Mouse (Mus musculus): Measurements from ENCODE around the gene Acp7.

Acp7 gene

DNA sequence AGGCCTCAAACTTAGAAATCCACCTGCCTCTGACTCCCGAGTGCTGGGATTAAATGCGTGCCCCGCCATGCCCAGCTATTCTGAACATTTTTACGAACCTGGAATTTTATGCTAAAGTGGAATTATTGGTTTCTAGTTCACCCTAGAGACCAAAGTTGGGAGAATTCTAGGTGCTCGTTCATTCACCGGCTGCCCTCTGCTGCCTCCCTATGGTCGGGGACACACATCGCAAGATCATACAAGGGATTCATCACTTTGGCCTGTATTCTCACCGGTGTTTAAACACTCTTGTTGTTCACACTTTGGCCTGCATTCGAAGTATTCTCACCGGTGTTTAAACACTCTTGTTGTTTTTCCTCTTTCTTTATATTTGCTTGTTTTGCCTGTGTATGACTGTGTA is 30.1 kb downstream of the Acp7 start:
- DNase-seq, result peak; percentile 25 to 54

DNA sequence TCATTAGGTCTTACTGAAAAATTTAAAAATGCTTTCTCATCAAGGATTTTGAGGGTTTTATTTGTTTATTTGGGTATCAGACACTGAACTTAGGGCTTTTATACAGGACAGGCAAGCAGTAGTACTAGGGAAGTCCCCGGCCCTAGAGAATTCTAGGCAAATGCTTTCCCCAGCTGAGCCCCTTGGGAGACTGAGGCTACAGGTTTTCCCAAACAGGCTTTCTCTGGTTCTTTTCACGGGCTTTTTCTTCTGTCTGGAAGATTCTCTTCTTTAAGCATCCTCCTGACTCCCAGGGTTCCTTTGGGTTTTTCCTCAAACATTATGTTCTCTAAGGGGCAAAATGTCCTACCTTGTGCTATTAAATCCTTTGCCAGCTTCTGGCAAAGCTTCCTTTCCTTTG is 32.2 kb downstream of the Acp7 start:
- no peak for DNase-seq

DNA sequence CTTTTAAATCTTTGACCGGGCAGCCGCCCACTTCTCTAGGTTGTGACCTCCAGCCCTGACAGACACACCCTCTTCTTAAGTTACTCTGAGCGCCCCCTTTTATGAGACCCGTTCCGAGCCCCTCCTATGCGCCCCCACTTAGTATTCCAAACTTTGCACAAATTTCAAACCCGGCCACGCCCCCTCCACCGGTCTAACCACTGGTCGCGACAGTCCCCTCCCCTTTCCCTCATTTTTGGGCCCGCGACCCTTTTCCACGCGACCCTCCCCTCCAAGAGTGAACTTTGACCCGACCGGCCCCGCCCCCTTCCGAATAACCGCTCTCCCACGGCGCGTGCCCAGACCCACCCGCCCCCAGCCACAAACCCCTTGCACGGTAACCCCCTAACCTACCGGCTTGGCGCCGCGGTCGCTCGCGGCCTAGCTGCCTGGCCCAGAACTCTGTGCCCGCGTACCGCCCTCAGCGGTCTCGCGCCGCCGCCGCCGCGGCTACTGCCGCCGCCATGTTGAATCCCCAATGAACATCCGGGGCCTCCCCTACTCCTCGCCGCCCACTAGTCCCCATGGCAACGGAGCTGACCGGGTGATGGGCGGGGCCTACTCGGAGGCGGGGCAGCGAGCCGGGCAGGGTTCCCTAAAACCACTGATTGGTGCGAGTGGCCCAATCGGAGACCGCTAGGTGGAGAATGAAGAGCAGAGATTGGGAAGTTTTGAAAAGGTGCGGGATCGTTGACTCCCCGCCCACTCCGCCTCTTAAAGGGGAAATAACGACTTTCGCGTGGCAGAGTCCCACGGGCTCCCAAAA is 33.3 kb downstream of the Acp7 start, which contains the start of the genes Samd4b and Pak4:
TSS of gene Samd4b (minus strand) at position 503 of the 805 bp plus-strand sequence.
TSS of gene Pak4 (minus strand) at position 544 of the 805 bp plus-strand sequence.
- peak; percentile 98 to 99 for DNase-seq

DNA sequence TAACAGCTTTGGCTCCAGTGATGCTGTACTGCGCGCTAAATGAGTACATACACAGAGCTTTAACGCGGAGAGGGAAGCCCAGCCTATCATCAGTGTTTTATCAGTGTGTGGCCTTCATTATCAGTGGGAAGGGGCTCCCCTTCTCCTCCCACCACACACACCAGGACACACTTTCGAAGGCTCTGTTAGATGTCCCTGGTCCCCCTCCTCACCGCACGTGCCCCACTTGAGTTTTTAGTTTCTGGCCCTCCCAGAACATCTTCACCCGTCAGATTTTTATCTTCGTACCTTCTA is 33.9 kb downstream of the Acp7 start:
- DNase-seq, result no peak

DNA sequence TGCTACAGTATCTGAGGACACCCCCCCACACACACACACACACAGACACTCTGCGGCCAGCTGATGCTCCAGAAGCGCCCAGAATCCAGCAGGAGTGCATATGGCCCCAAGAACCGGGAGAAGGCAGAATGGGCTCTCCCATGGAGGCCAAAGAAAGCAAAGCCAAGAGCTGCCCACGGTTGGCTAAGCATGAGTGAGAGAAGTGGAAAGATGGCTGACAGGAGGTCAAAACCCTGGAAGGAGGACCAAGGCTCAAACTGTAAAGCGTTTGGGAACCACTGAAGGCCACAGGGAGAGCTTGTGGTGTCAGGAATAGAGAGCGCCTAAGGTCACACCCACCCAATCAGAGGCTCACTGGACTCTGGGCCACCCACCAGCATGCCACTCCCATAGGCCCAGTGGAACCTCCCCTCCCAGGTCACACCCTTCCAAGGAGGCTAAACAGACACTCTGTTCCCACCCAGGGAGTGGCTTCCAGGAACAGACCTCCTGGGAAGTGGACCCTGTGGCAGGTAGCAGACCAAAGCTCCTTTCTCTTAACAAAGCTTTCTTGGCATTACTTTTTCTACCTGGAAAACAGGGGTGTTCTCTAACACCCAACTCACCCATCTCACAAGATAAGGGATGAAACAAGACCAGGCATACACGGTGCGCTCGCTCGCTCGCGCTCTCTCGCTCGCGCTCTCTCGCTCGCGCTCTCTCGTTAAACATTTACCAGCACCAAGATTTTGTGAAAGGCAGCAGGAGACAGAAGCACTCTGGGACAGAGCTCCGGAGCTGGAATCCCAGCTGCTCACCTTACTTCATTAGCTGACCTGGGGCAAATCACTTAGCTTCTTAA is 34.5 kb downstream of the Acp7 start:
- DNase-seq, result no peak

DNA sequence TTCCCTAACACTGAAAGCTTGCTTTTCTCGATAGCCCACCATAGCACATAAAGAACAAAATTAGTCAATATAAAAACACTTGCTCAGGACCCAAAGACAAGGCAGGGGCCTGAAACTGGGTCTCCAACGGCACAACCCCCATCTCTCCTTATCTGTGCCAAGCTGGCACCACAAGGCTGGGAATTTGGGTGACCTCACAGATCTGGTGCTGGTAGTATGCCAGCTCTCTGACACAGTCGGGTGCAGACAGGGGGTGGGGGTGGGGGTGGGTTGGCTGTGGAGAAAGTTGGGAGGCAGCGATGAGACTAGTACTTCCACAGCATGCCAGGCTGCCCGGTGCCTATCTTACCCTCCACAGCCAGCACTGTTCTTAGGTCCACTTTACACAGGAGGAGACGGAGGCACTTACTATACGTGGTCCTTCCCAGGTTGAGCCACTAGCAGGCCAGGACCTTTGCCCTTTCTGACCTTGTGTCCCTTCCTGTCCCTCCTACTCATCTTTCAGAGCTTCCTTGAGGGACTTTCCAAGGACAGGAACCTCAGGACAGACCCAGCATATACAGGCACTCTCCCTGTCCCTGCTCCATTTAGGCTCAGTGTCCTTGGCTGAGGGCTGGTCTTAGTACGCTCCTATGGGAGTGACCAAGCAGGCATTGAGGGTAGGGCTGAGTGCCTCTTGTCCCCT is 35.2 kb downstream of the Acp7 start:
- no peak for DNase-seq

DNA sequence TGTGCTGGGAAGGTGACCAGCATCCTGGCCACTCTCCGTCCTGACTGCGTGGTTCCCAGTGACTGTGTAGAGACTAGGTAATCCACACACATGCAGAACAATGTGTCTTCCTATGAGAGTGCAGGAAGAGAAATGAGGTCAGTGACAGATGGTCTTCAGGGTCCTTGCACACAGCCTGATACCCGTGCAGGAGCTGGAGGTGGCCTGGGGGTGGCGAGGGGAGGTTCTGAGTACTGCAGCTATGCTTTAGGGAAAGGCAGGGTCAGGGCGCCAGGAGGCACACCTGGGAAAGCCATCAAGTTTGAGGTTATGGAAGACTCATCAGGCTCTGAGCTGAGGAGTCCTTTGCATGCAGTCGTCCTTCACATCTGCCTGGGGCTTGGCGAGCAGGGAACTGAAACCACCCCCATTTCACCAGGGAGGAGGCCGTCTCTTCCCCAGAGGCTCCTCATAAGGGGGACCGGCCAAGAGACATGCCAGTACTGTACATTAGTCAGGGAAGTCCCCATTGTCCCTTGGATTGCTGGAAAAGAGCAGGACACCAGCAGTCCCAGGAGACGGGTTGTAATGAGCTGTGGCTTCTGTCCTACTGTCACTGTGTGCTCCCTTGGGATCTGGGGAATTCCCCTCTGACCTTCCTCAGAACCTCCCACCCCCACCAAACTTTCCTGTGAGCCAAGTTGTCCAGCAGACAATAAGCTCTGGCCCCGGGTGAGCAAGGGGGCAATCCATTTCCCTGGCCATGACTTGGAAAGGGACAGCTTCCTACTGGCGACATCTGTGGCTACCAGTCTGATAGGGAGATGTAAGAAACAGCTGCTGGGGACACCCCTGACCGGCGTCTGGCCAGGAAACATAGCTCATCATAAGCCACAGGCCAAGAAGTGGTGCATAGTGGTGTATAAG is 37.7 kb downstream of the Acp7 start:
- no peak for DNase-seq

DNA sequence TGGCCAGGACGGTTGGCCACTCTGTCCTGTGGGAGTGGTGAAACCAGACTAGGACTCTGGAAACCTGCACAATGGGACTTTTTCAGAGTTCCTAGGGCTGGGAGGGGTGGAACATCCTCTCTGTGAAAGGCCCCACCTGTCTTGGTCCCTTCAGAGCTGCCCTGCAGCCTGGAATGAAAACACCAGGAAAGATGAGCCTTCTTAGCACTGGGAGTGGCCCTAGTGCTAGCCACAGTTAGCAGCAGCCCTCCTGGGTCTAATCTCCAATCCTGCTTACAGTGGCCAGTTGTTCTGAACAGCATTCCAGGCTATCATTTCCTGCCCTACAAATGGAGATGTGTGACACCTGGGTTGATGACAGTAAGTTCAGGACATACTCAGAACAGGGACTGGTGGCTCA is 39.3 kb downstream of the Acp7 start:
- DNase-seq, result no peak

DNA sequence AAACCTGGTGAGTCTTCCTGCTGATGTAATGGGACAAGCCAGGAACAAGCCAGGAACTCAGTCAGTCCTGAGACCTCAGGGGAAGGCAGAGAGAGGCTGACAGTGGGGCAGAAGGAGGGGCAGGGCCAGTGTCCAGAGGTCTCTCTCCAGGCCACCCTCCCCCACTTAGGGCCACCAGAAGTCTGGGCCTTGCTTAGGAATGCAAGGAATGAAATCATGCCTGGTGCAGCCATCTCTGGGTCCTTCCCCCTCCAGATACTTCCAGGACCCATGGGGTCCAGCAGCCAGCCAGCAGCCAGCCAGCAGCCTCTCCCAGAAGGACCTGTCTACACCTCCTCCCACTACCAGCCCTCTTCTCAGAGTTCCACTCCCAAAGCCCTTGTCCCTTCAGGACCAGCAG is 43.5 kb downstream of the Acp7 start:
- no peak for DNase-seq

DNA sequence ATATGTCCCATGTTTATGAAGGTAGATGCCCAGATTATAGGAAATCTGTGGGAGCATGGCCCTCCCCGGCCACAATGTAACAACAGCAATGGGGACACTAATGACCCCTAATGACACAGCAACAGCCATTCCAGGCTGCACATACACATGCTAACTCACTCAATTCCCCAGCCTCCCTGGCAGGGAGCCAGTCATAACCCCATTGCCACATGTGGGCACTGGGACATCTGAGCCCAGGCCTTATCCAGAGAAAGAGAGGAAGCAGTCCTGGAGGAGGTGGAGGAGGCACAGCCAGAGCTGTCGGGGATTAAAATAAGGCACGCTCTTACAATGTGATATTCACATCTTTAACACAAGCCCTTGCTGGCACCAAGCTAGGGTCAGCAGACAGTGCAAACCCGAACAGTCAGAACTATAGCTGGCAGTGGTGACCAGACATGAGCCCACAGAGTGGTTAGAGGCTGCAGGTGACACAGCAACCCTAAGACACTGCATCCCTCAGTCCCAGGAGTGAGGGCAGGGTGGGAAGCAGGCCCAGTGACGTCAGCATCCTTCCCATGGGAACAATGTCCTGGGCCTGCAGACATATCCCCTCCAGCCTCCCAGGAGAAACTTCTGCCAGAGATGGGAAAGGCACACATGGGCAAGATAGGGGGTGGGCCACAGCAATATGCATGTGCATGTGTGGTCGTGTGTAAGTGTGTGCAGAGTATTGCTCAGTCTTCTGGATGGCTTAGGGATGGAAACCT is 44.3 kb downstream of the Acp7 start:
- no peak for DNase-seq

DNA sequence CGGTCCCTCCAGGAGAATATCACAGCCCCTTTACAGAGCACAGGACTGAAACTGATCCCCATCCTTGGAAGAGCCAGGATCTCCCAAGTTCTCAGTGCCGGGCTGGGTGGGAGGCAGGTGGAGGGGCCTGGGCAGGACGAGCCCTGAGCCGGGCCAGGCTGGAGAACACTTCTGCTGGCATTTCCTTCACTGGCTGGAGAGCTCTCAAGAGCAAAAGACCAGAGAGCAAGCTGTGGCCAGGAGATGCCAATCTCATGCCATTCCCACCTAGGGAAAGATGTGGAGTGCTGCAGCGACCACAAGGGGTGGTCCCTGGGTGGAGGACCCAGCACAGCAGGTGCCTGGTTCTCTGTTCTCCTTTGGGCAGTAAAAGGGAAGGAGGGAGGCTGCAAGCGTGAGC is 46.1 kb downstream of the Acp7 start:
- DNase-seq, result no peak

DNA sequence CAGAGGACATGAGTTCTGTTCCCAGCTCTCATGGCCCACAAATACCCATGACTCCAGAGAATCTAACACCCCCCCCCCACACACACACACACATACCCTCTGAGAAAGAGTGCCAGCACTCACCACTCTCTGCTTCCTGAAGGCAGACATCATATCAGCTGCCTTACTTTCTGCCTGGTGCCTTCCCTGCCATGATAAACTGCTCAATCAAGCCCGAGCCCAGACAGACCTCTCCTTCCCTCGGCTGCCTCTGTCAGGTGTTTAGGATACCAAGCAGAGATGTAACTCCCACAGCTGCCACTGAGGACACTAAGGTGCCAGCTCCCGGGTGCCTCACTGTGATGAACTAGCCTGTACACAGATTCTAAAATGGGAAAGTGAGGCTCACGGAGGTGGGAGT is 46.7 kb downstream of the Acp7 start:
- no peak for DNase-seq

DNA sequence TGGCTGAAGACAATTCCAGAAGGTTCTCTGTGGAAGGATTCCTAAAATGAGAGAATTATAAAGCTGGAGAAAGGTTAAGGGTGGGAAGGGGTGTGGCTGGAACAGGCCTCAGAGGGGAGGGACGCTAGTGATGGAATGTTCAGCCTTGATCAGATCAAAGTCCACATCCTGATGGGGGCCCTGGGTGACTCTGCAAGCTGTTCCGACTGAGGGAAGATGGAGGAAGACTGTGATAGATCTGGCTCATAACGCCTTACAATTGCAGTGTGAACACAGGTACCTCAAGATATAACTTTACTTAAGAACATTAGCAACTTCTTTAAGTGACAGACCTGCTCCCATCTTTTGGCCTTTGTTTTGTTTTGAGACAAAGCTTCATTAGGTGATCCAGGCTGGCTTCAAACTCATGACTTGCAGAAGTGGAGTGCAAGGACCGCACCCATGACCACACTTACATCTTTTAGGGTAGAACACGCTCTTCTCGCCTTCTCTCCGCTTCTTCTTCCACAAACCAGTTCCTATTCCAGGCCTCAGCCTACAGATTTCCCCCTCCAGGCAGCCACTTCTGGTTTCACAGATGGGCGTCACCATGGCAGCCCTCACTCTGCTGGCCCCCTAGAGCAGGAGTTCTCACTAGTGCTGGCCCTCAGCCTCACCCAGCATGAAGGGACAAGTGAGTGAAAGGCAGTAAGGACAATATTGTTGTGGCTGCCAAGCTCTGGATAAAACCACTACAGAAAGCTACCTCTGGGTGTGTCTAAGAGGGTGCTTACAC is 47.4 kb downstream of the Acp7 start:
- DNase-seq, result no peak

DNA sequence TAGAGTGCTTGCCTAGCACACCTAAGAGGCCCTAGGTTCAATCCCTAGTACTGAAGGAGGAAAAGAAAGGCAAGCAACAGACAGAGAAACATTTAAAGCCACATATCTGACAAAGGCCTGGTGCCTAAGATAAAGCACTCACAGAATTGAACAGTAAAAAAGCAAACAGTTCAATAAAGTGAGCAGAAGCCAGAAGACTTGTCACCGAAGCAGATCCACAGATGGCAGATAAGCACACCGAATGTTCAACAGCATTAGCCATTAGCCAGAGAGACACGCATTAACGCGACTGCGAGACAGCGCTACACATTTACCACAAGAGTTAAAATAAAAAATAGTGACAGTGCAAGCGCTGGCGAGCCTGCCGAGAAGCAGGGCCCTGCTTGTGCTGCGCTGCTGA is 48.3 kb downstream of the Acp7 start:
- no peak for DNase-seq

DNA sequence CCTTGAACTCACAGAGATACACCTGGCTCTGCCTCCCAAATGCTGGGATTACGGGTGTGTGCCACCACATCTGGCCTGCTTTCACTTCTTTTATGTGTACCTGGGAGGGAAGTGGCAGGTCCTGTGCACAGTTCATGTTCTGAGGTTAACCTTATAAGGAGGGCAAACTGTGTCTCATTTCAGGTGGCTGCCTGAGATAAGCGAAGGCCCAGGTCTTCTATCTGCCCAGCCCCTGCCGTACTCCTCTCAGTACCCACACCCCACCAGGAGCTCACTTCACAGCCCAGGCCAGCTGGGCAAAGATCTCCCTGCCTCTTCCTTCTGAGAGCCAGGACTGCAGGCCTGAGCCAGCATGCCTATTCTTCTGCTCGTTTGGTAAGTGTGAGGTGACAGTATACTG is 49.4 kb downstream of the Acp7 start:
- DNase-seq, result no peak

DNA sequence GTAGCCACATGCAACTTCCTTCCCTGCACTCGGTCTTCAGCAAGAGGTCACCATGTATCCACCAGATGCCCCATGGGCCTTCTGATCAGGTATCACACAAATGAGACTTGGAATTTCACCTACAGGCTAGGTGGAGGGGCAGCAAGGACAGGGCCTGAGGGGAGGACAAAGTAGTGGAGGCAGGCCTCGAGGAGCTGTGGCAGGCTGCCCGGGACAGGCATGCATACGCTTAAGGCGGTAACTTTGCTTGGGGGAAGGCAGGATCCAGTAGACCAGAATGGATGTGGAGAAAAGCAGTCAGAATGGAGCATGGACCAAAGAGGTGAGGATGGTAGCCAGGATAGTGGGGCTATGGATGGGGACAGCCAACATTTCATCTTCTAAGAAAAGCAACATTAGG is 51.3 kb downstream of the Acp7 start:
- DNase-seq, result no peak

DNA sequence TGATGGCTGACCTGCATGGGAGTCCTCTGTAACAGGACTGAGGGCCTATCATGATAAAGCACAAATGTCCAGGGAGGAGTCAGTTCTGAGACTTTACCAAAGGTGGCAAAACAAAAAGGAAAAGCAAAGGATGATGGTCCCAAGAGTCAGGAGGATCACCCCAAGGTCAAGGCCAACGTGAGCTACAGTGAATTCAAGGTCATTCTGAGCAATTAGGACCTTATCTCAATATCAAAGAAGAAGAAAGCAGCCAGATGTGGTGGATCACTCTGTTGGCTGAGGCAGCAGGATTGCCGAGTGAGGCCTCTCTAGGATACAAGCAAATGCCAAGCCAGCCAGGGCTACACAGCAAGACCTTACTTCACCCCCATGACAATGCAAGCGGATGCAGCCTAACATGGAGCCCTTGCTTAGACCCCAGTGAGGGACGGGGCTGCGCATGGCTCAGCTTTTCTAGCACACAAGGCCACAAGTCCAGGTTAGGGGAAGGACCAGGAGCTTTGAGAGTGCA is 52.5 kb downstream of the Acp7 start:
- DNase-seq, result no peak

DNA sequence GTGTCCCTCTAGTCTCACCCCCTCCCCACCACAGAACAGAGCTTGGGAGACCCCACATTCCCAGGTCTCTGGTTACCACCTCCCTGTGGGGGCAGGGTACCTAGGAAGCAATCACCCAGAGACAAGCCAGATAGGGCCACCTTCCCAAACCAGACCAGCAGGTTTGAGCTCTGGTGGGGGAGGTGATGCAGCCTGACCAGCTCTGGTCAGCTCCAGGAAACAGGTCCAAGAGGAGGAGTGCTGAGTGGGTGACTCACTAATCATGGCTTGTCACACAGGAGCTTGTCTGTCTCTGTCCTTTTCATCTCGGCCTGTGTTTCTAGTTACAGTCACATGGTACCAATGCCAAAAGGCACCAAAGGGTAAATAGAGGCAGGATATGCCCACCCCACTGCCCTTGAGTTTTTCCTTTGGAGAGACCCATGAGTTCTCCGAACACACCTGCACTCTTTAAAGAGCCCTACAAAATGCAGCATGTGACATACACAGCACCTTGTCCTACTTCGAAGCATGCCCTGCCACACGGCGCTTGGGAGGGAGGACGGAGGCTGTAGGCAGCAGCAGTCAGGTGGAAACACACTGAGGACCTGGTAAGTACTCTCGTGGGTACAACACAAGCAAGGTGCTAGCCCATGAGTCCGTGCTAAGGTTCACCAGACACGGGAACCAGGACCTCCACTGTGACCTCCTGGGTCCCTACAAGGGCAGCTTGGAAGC is 53.1 kb downstream of the Acp7 start:
- no peak for DNase-seq

DNA sequence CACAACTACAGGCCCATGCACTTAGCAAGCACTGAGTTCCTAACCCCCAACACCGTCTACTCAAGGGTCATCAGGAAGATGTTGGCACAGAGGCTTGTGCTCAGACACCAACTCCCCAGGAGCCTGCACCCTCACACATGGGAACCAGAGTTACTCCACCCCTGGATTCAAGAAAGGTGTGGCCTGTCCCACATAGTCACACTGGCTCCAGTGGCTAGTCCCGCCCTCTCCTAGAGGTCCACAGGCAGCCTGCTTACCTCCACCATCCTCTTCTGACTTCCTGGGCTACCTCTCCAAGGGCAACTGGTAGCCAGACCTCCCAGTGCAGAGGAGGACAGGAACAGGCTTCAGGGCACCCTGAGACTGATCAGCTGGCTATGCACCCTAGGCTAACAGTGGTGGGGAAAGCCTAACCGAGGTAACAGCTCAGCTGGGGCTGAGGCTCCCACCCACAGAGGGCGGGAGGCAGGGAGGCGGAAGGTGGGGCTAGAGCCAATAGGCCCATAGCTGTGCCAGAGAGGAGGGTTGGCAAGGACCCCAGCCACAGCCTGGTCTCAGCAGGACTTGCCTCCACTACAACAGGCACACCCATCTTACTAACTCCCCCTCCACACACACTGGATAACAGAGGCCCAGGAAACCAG is 54.7 kb downstream of the Acp7 start:
- DNase-seq, result no peak

DNA sequence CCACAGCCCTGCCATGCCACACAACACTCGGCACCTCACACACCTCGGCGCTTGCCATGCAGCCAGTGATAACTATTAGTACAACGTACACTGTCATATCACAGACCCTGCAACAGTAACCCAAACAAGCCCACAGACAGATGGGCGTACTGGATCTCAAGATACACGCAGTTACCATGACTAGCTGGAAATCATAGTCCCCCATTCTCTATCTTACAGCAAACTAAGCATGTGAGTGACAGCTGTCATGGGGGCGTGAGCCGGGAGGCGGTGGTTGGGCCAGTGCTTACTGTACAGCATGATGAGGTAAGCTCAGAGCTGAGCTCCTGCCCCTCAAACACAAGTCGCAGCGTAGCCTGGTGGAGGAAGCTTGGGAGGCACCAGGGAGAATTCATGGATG is 55.5 kb downstream of the Acp7 start:
- no peak for DNase-seq
